Mouse (Mus musculus): ENCODE measurements at regions not wholly inside any gene's neighbourhood (a gene's known extent, or its start where the extent isn't known, plus 50 kb on each side); places are given as distances from the start of the nearest gene placed in this dataset.
"Not testable (repeated sequence)": the region's sequence is repeated elsewhere in the genome, so short reads cannot be mapped to it uniquely, and the experiment has no call there.

DNA sequence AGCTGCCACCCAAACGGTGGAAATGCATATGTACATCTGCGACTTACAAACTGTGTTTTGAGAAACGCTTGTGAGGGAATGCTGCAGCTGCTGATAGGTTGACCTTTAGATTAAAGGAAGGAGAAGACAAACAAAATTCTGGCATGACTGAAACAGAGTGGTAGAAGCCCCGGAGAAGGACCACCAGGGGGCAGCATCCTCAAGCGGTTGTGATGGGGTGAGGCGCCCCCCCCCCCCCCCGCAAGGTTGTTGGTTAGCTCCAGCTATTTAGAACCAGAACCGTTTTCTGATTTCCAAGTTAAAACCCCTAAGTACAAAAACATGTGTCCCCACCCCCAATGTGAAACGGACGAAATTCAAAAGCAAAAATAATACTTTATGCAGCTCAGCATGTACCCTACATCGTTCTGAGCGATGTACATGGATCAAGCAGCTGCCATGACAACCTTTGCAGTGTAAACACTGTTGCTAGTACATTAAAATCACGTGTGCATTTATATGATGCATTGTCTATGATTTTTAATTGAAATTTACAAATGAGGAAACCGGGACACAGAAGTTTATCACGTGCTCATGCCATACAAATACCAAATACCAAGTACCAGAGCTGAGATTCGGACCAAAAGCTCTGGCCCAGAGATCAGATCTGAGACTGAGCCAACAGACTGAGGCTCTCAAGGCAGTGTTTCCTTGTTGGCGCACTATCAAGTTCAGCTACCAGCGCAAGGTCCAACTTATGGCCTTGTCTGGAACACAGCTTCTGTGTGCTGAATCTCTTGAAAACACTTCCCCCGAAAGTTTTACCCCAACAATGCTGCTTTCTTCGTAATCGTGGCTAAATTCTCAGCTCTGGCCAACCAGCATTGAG is 100.0 kb upstream of the Ifngr1 start:
- no peak for DNase-seq (ENCODE audit: extremely low read depth, low read depth, low spot score)

GRCm38 (mm10) chr10:19494461-19495105 is 97.2 kb upstream of the Ifngr1 start:
- DNase-seq (ENCODE audit: extremely low read depth, low read depth, low spot score): no peak

- DNase-seq (ENCODE audit: extremely low read depth, low read depth, low spot score): peak; percentile 23
Measured at GRCm38 (mm10) chr10:19498112-19498511, 93.6 kb upstream of the Ifngr1 start.

GRCm38 (mm10) chr10:19502874-19503273 is 88.9 kb upstream of the Ifngr1 start:
- DNase-seq (ENCODE audit: extremely low read depth, low read depth, low spot score): no peak

DNA sequence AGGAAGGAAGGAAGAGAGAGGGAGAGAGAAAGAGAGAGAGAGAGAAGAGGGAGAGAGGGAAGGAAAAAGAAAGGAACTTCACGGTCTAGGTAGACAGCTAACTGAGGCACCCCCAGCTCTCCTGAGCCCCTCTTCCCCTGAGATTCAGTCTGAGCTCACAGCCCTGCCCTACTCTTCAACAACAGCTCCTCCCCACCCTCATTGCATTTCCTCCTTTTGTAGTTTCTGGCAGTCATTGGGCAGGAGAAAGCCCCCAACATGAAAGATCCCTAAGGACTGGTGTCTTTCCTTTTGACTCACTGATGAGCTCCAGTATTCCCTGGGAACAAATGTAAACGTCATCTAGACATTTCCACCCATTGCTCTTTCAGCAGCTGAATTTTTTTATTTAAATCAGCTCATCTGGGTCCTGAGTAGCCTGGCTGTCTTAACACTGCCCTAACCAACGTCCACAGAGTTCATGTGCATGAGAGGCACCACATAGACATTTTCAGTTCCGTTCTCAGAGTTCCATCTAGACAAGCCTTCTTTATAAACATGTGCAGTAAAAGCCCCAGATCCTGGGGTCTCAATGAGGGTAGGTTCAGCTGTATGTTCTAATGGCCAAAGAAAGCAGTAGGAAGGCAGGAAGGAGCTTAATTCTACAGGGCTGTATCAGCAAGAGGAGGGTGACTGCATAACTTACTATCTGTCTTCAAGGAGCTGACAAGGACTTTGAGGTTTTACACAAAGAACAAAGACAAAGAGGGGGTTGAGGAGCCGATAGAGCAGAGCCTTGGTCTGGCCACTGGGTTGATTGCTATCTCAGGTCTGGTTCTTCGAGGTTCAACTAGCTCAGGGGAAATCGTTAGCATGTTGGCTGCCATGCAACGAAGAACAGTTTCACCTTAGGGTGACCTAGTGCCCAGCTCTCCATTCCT is 87.6 kb upstream of the Ifngr1 start:
- DNase-seq (ENCODE audit: extremely low read depth, low read depth, low spot score): no peak

- DNase-seq (ENCODE audit: extremely low read depth, low read depth, low spot score): no peak
Measured at GRCm38 (mm10) chr10:19505174-19505573, 86.6 kb upstream of the Ifngr1 start.

GRCm38 (mm10) chr10:19505979-19506378 is 85.8 kb upstream of the Ifngr1 start:
- no peak for DNase-seq (ENCODE audit: extremely low read depth, low read depth, low spot score)

DNA sequence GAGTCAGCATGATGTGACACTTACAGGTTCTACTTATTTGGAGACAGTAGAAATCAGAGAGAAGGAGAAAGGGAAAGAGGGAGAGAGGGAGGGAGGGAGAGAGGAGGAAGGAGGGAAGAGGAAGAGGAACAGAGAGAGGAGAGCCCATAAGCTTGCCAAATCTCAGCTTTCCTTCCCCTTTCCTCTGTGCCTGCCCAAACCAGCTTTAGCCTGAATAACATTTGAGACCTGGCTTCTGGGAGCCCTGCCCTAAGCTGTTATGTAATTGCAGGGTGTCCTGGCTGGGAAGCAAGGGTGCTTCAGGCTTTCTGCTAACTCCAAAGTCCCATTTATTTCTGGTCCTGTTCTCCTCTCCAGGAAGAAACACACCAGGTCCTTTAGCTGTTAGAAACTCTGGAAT is 85.3 kb upstream of the Ifngr1 start:
- DNase-seq (ENCODE audit: extremely low read depth, low read depth, low spot score): no peak

DNA sequence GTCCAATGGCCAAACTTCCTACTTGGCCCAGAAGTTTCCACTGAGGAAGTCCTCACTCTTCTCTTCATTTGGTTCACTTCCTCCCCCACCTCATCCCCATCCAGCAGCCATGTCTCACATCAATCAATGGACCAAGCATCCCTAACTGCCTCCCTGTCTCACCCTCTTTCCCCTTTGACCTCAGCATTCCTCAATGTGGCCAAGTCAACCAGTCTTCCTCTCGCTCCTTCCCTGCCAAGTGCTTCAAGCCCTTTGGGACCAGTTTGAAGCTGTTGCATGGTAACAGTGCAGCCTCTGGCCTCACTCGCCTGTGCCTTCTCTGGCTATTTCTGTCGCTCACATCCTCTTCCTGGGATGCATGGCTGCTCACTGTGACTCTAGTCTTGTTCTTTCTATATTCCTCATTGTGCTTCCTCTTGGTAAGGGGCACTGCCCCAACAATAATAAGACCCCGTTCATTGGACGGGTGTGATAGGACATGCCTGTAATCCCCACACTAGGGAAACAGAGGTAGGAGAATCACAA is 83.5 kb upstream of the Ifngr1 start:
- DNase-seq (ENCODE audit: extremely low read depth, low read depth, low spot score): no peak

GRCm38 (mm10) chr10:19510047-19510446 is 81.7 kb upstream of the Ifngr1 start:
- no peak for DNase-seq (ENCODE audit: extremely low read depth, low read depth, low spot score)

GRCm38 (mm10) chr10:19514366-19514765 is 77.4 kb upstream of the Ifngr1 start:
- not testable (repeated sequence) for DNase-seq (ENCODE audit: extremely low read depth, low read depth, low spot score)

DNA sequence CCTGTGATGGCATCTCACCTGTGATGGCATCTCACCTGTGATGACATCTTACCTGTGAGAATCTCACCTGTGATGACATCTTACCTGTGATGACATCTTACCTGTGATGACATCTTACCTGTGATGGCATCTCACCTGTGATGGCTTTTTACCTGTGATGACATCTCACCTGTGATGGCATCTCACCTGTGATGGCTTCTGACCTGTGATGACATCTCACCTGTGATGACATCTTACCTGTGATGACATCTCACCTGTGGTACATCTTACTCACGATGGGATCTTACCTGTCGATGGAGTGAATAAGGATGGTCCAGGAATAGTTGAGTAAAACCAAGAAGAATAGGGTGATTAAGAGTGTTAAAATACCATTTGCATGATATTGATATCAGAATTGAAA is 76.9 kb upstream of the Ifngr1 start:
- no peak for DNase-seq (ENCODE audit: extremely low read depth, low read depth, low spot score)

DNA sequence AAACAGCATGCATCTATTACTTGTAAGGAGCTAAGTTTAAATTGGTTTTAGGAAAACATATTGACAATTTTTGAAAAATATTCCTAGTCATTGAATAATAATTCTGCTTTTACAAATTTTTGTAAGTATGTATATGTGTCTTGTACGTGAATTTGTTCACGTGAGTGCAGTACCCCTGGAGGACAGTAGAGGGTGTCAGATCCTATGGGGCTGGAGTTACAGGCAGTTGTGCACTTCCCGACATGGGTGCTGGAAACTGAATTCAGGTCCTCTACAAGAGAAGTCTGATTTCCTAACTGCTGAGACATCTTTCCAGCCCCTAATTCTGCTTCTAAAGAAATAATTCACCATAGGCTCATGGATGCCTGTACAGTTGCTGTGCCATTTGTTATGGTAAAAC is 75.7 kb upstream of the Ifngr1 start:
- no peak for DNase-seq (ENCODE audit: extremely low read depth, low read depth, low spot score)

DNA sequence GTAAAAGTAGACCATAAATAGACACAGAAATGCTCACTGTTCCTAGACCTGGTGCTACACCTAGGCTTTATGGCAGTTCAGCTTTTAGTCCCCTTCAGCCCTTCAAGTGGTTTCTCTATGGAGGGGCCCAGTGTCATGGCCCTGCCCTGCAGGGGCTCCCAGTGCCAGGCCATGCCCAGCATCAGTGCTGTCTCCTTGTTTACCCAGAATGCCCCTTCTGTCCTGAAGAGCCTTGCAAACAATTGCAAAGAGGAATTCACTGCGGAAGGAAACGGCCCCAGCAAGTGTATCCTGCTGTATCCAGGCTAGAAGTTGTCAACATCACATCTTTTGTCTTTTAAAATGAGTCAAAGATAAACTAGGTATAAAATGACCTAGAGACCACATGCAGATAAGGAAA is 74.7 kb upstream of the Ifngr1 start:
- DNase-seq (ENCODE audit: extremely low read depth, low read depth, low spot score): no peak

GRCm38 (mm10) chr10:19518763-19519162 is 73.0 kb upstream of the Ifngr1 start:
- DNase-seq (ENCODE audit: extremely low read depth, low read depth, low spot score): no peak

GRCm38 (mm10) chr10:19522198-19522597 is 69.6 kb upstream of the Ifngr1 start:
- no peak for DNase-seq (ENCODE audit: extremely low read depth, low read depth, low spot score)

- DNase-seq (ENCODE audit: extremely low read depth, low read depth, low spot score): no peak
Measured at GRCm38 (mm10) chr10:19525939-19526338, 65.8 kb upstream of the Ifngr1 start.

DNA sequence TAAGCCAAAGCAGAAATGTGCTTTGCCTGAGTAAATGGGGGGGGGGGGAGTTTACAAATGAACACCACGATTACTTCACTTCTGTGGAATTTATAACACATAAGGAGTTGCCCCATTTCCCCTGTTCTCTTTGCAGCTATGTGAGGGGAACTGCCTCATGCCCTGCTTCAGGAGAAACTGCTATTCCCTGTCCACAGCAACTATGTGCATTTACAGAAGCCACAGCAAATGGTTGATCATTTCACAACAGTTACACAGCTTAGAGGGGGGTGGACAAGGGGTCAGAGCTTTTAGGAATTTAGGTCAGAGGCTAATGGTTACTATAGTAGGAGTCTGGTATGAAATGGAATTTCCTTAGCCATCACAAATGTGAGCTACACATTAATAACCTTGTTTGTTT is 65.4 kb upstream of the Ifngr1 start:
- no peak for DNase-seq (ENCODE audit: extremely low read depth, low read depth, low spot score)

DNA sequence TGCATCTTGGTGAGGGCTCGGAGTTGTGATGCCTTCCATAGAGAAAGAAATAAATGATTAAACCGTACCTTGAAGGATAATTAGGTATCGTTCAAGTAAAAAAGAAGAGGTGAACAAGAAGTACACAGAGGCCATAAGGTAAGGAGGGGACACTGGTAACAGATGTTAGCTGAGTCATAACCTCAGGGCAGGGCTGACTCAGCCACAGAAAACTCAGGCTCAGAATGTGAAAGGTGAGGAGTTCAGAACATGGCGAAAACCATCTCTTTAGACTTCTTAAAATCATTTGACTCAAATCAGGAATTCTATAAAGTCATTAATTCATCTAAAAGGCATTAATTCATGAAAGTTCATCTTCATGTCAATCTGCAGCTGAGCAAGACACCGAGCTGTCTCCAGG is 62.1 kb upstream of the Ifngr1 start:
- DNase-seq (ENCODE audit: extremely low read depth, low read depth, low spot score): no peak

GRCm38 (mm10) chr10:19530056-19530455 is 61.7 kb upstream of the Ifngr1 start:
- DNase-seq (ENCODE audit: extremely low read depth, low read depth, low spot score): no peak

DNA sequence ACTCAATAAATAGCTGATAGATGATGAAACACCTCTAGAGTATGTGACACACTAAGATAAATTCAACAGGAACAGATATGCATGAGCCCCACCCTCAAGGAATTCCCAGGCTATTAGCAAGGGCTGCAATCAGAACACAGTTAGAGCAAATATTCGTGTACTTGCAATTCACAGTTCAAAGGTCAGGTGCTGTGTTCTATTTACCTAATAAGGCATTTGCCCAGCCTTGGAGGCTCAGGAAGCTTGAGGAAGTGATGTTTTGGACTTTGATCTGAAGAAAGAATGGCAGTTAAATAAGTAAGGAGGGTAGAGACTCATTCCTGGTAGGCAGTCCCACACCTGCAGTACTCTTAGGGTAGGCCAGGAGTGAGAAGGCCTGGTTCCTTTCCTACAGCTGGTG is 60.3 kb upstream of the Ifngr1 start:
- DNase-seq (ENCODE audit: extremely low read depth, low read depth, low spot score): no peak
